Mouse (Mus musculus): ENCODE data around the gene Slc25a25.
"Not testable (repeated sequence)": the region's sequence is repeated elsewhere in the genome, so short reads cannot be mapped to it uniquely, and the experiment has no call there.

Slc25a25 gene

GRCm38 (mm10) chr2:32450881-32451844 lies at the start of gene Slc25a25:
TSS of gene Slc25a25 (minus strand) at chr2:32451445.
- DNase-seq, result peak; percentile 94 to 95

GRCm38 (mm10) chr2:32500461-32500860 lies 49.2 kb upstream of the Slc25a25 start:
- peak in 1 of 2 experiments; percentile 46 for DNase-seq

GRCm38 (mm10) chr2:32499365-32499764 lies 48.1 kb upstream of the Slc25a25 start:
- DNase-seq, result no peak

GRCm38 (mm10) chr2:32496190-32496589 lies 44.9 kb upstream of the Slc25a25 start:
- DNase-seq, result peak in 1 of 2 experiments; percentile 53

GRCm38 (mm10) chr2:32495185-32495726 lies 44.0 kb upstream of the Slc25a25 start:
- peak; percentile 91 to 96 for DNase-seq

- DNase-seq, result no peak
Observed at GRCm38 (mm10) chr2:32494522-32494921, 43.3 kb upstream of the Slc25a25 start.

- DNase-seq, result peak; percentile 73 to 87
Observed at GRCm38 (mm10) chr2:32493301-32493701, 42.1 kb upstream of the Slc25a25 start.

GRCm38 (mm10) chr2:32492661-32493060 lies 41.4 kb upstream of the Slc25a25 start:
- no peak for DNase-seq

GRCm38 (mm10) chr2:32490730-32491129 lies 39.5 kb upstream of the Slc25a25 start:
- DNase-seq, result not testable (repeated sequence)

- DNase-seq, result peak; percentile 66 to 76
Observed at GRCm38 (mm10) chr2:32488679-32489078, 37.4 kb upstream of the Slc25a25 start.

- peak; percentile 67 to 81 for DNase-seq
Observed at GRCm38 (mm10) chr2:32487124-32487623, 35.9 kb upstream of the Slc25a25 start.

GRCm38 (mm10) chr2:32486155-32486554 lies 34.9 kb upstream of the Slc25a25 start:
- no peak for DNase-seq

GRCm38 (mm10) chr2:32485751-32486150 lies 34.5 kb upstream of the Slc25a25 start:
- DNase-seq, result no peak

GRCm38 (mm10) chr2:32484933-32485332 lies 33.7 kb upstream of the Slc25a25 start:
- no peak for DNase-seq

- DNase-seq, result no peak
Observed at GRCm38 (mm10) chr2:32483179-32483875, 32.1 kb upstream of the Slc25a25 start.

- DNase-seq, result no peak
Observed at GRCm38 (mm10) chr2:32482351-32482750, 31.1 kb upstream of the Slc25a25 start.

GRCm38 (mm10) chr2:32475361-32475760 lies 24.1 kb upstream of the Slc25a25 start:
- DNase-seq, result not testable (repeated sequence)

- no peak for DNase-seq
Observed at GRCm38 (mm10) chr2:32471681-32472061, 20.4 kb upstream of the Slc25a25 start.

- DNase-seq, result no peak
Observed at GRCm38 (mm10) chr2:32471001-32471680, 19.9 kb upstream of the Slc25a25 start.

GRCm38 (mm10) chr2:32464212-32464891 lies 13.1 kb upstream of the Slc25a25 start:
- no peak for DNase-seq

- no peak for DNase-seq
Observed at GRCm38 (mm10) chr2:32463773-32464172, 12.5 kb upstream of the Slc25a25 start.

- DNase-seq, result no peak
Observed at GRCm38 (mm10) chr2:32459657-32460056, 8.4 kb upstream of the Slc25a25 start.

All from thymus, adult 18-20 months (tissue).